Mouse (Mus musculus) lung, postnatal 0 days (tissue): Measurements from ENCODE around the gene Lcn6. TPM values are rescaled to one million over a fixed set of nuclear protein-coding genes. Genes with fewer than 3 reads are reported as not detected.
"Not testable (repeated sequence)": the region's sequence is repeated elsewhere in the genome, so short reads cannot be mapped to it uniquely, and the experiment has no call there.

ENCODE experiments used
- ATAC-seq: fragments of 200-750 bp; cut with Nextera tagmentation; 2 replicates; pipeline ENCODE4 v1.8.0; 2017; ENCODE audit warnings: moderate library complexity
- DNase-seq: peaks from one replicate; pipeline ENCODE4 v3.0.0-alpha.2; 2016; ENCODE audit warnings: low spot score
- H3K27ac ChIP-seq: fragments of 300-500 bp; sonication (generic); 2 replicates; pipeline ENCODE4 v1.5.1; 2014; ENCODE audit warnings: antibody characterized with exemption, mild to moderate bottlenecking, low read length, mixed read lengths
- H3K27me3 ChIP-seq: fragments of 300-500 bp; sonication (generic); replicated peaks from 2 replicates; pipeline ENCODE4 v1.6.1; 2014; ENCODE audit warnings: low read length, mixed read lengths; ENCODE audit not compliant: insufficient read depth
- H3K36me3 ChIP-seq: fragments of 300-500 bp; sonication (generic); 2 replicates; pipeline ENCODE4 v1.6.1; 2014; ENCODE audit warnings: low read length, mixed read lengths; ENCODE audit not compliant: insufficient read depth
- H3K4me1 ChIP-seq: fragments of 300-500 bp; sonication (generic); 2 replicates; pipeline ENCODE4 v1.6.1; 2014; ENCODE audit warnings: antibody characterized with exemption, low read depth, low read length, mixed read lengths; ENCODE audit not compliant: insufficient read depth
- H3K4me2 ChIP-seq: fragments of 300-500 bp; sonication (generic); replicated peaks from 2 replicates; pipeline ENCODE4 v1.6.1; 2014; ENCODE audit warnings: low read depth, mild to moderate bottlenecking, low read length, moderate library complexity, mixed read lengths
- H3K4me3 ChIP-seq: fragments of 300-500 bp; sonication (generic); 2 replicates; pipeline ENCODE4 v1.5.1; 2014; ENCODE audit warnings: low read depth, low read length
- H3K9ac ChIP-seq: fragments of 300-500 bp; sonication (generic); replicated peaks from 2 replicates; pipeline ENCODE4 v1.6.1; 2014; ENCODE audit warnings: low read depth, mild to moderate bottlenecking
- H3K9me3 ChIP-seq: fragments of 300-500 bp; sonication (generic); 2 replicates; pipeline ENCODE4 v1.6.1; 2016; ENCODE audit warnings: low read length, mixed read lengths
- CTCF ChIP-seq: IDR thresholded peaks from 2 replicates; pipeline ENCODE4 v1.5.1; 2016; ENCODE audit warnings: antibody characterized with exemption, mild to moderate bottlenecking
- EP300 ChIP-seq: IDR thresholded peaks from 2 replicates; pipeline ENCODE4 v1.6.1; 2016; ENCODE audit warnings: antibody characterized with exemption, mild to moderate bottlenecking, control low read depth
- WGBS: fragments of 180-500 bp; shearing (Covaris S2); extraction: QIAGEN DNeasy Blood & Tissue Kit; methylation state at CpG from one replicate; pipeline ENCODE4 v1.1.7; 2014; 5-methylcytosine and 5-hydroxymethylcytosine counted together
- polyA plus RNA-seq: library from polyadenylated mRNA; unstranded; fragments of >200 nt; fragmentation: Nextera tagmentation; extraction: Ambion mirVana; gene quantifications from 2 replicates; pipeline ENCODE4 v1.2.1, GENCODE M21; 2015

Lcn6 gene
- polyA plus RNA-seq, 1 experiment from 2014 or later, result not detected

DNA sequence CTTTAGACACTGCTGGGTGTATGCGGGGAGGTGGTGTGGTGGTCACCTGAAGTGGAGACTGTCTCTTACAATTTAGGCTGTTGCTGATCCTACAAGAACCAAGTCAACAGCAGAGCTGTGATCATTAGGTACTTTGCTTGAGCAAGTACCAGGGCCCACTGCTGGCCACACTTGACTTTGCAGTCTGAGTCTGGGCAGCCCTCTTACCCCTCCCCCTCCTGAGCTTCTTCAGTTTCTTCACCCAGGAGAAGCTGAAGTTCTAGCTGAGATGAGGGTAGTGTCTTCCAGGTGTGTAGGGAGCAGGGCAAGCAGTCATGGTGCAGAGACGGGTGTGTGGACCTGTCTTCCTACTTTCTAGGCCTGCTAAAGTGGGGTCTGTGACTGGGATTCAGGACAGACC is 31.5 kb downstream of the Lcn6 start:
- Histone ChIP-seq H3K4me3 (no peak overlapping the region), H3K36me3 (no peaks in the 10 kb centered on the region), H3K27ac (no peak overlapping the region), H3K27me3 (no peaks in the 10 kb centered on the region), H3K4me1 (no peaks in the 10 kb centered on the region), H3K9me3 (no peaks in the 10 kb centered on the region), H3K4me2 (no peak overlapping the region), H3K9ac (no peak overlapping the region)
- DNase-seq (peak; percentile 35), ATAC-seq (no peak)
- WGBS, result 70% methylated on average over 2 of the region's 2 CpGs
- TF ChIP-seq CTCF (peak; percentile 46), EP300 (no peak)

DNA sequence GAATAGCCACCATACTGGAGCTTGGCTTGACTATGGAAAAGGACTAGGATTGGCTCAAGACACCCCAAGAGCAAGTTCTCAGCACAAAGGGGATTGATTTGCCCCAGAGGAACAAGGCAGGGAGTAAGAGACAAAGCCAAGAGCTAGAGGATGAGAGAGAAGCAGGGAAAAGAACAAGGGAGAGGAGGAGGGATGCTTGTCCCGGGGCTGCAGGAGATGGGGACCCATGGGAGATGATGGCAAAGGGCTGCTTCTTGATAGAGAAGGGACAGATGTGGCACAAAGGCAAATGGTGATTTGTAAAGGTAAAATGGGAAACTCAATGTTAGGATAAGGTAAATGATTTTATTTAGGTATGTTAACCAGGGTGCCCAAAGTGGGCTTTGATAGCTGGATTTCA is 32.5 kb downstream of the Lcn6 start:
- not testable (repeated sequence) for H3K27ac ChIP-seq, H3K9me3 ChIP-seq, H3K4me2 ChIP-seq, H3K27me3 ChIP-seq, H3K9ac ChIP-seq, H3K4me1 ChIP-seq, H3K36me3 ChIP-seq, H3K4me3 ChIP-seq, DNase-seq, ATAC-seq
- WGBS, result 85% methylated on average over 1 of the region's 1 CpGs

DNA sequence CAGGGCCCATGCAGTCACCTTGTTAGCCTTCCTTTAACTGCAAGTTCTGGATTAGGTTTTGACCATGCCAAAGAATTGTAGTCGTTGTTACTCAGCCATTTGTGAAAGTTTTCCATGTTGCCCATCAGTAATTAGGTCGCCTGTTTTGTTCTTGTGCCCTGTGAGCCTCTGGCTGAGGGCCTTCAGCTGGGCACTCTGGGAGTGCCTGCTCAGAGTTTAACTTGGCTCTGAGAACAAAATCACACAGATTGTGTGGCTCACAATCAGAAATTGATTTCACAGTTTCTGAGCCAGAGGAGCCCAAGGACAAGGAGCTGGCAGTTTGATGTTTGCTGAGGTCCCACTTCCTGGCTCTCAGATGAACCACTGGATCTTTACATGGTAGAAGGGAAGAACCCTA is 33.2 kb downstream of the Lcn6 start:
- not testable (repeated sequence) for DNase-seq, H3K9ac ChIP-seq, H3K4me3 ChIP-seq, H3K9me3 ChIP-seq, ATAC-seq, H3K4me2 ChIP-seq, H3K27me3 ChIP-seq, H3K4me1 ChIP-seq, H3K27ac ChIP-seq, H3K36me3 ChIP-seq
- WGBS, result 77% methylated on average over 2 of the region's 2 CpGs

DNA sequence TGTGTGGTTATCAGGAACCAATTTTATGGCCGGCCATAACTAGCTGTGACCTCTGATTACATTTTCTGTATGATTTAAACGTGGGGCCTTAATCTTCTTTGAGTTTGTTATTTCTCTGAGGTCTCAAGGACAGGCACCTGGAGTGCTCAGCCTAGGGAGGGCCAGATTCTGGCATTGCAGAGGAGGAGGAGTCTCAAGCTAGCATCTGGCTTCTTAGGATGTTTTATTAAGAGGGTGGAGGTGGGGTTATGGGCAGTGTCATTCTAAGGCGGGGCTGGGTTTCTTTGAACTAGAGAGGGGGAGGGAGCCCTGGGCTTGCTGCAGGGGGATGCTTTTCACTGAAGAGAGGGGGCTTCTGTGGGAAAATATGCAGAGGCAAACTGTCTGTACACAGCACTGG is 35.1 kb downstream of the Lcn6 start:
- not testable (repeated sequence) for H3K9me3 ChIP-seq, H3K9ac ChIP-seq, H3K4me1 ChIP-seq, H3K4me2 ChIP-seq, H3K36me3 ChIP-seq, H3K4me3 ChIP-seq, H3K27ac ChIP-seq, ATAC-seq, H3K27me3 ChIP-seq, DNase-seq
- 20% methylated on average over 3 of the region's 3 CpGs for WGBS

DNA sequence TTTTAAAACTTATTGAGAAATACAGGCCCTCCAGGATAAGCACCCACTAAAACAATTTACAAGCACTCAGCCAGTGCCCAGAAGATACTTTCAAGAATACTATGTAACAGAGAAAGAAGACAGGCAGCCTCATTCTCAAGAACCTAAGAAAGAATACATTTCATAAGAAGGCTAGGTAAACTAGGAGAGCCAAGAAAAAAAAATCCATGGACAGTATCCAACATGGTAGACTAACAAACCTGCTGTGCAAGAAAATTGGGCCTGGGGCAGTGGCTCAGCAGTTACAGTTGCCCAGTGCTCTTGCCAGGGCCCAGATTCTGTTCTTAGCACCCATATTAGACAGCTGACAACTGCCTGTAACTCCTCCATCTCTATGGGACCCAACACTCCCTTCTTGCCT is 40.6 kb downstream of the Lcn6 start:
- DNase-seq (no peak), ATAC-seq (no peak)
- TF ChIP-seq EP300, result no peak
- no peak for TF ChIP-seq CTCF
- Histone ChIP-seq H3K4me2 (no peak overlapping the region), H3K4me3 (no peak overlapping the region), H3K9ac (no peak overlapping the region), H3K27ac (no peak overlapping the region), H3K4me1 (no peaks in the 10 kb centered on the region), H3K27me3 (no peaks in the 10 kb centered on the region), H3K9me3 (no peaks in the 10 kb centered on the region), H3K36me3 (no peaks in the 10 kb centered on the region)

Other genes with a start within 250 kb of the Lcn6 start
- gene Abca2, start 248.1 kb upstream of the Lcn6 start, polyA plus RNA-seq, result 2.7 and 4.0 TPM in 2 replicates
- 633 and 715 TPM in 2 replicates for gene Clic3, start 219.9 kb upstream of the Lcn6 start, polyA plus RNA-seq
- 67.4 and 68.9 TPM in 2 replicates for gene Paxx, start 215.7 kb upstream of the Lcn6 start, polyA plus RNA-seq
- 5.8 and 6.1 TPM in 2 replicates for gene Ptgds, start 206.7 kb upstream of the Lcn6 start, polyA plus RNA-seq
- not detected in 2 replicates for gene Lcn12, start 182.9 kb upstream of the Lcn6 start, polyA plus RNA-seq
- gene Fbxw5, start 176.0 kb upstream of the Lcn6 start, polyA plus RNA-seq, result 39.7 and 43.4 TPM in 2 replicates
- gene C8g, start 175.1 kb upstream of the Lcn6 start, polyA plus RNA-seq, result 2.6 and 3.2 TPM in 2 replicates
- 20.7 and 21.0 TPM in 2 replicates for gene Traf2, start 129.8 kb upstream of the Lcn6 start, polyA plus RNA-seq
- gene Edf1, start 118.9 kb upstream of the Lcn6 start, polyA plus RNA-seq, result 297 and 329 TPM in 2 replicates
- gene Mamdc4, start 101.9 kb upstream of the Lcn6 start, polyA plus RNA-seq, result 0.31 and 1.2 TPM in 2 replicates
- gene Phpt1, start 101.6 kb upstream of the Lcn6 start, polyA plus RNA-seq, result 97.7 and 103 TPM in 2 replicates
- 0.07 TPM in 1 of 2 replicates, not detected in the other for gene Ajm1, start 95.0 kb upstream of the Lcn6 start, polyA plus RNA-seq
- gene Rabl6, start 68.3 kb upstream of the Lcn6 start, polyA plus RNA-seq, result 34.7 and 41.2 TPM in 2 replicates
- gene Ccdc183, start 59.1 kb upstream of the Lcn6 start, polyA plus RNA-seq, result 0.38 and 0.44 TPM in 2 replicates
- gene Tmem141, start 54.8 kb upstream of the Lcn6 start, polyA plus RNA-seq, result 26.0 and 29.9 TPM in 2 replicates
- gene Fcna, start 48.8 kb upstream of the Lcn6 start, polyA plus RNA-seq, result 2.5 and 2.8 TPM in 2 replicates
- gene Lcn8, start 23.7 kb upstream of the Lcn6 start, polyA plus RNA-seq, result not detected in 2 replicates
- not detected in 2 replicates for gene Lcn5, start 18.8 kb upstream of the Lcn6 start, polyA plus RNA-seq
- gene Lcn10, start 5.9 kb downstream of the Lcn6 start, polyA plus RNA-seq, result not detected in 2 replicates
- gene Obp2a, start 23.3 kb downstream of the Lcn6 start, polyA plus RNA-seq, result not detected in 2 replicates
- gene Bmyc, start 30.0 kb downstream of the Lcn6 start, polyA plus RNA-seq, result 57.8 and 58.7 TPM in 2 replicates
- gene Obp2b, start 60.2 kb downstream of the Lcn6 start, polyA plus RNA-seq, result not detected in 2 replicates
- not detected in 2 replicates for gene Lcn3, start 88.8 kb downstream of the Lcn6 start, polyA plus RNA-seq
- not detected in 2 replicates for gene Lcn11, start 100.2 kb downstream of the Lcn6 start, polyA plus RNA-seq
- 0.51 and 0.95 TPM in 2 replicates for gene Gm13539, start 105.5 kb downstream of the Lcn6 start, polyA plus RNA-seq
- not detected in 2 replicates for gene Glt6d1, start 139.1 kb downstream of the Lcn6 start, polyA plus RNA-seq
- gene Lcn9, start 146.4 kb downstream of the Lcn6 start, polyA plus RNA-seq, result not detected in 2 replicates
- not detected in 2 replicates for gene Sohlh1, start 170.5 kb downstream of the Lcn6 start, polyA plus RNA-seq
- gene Kcnt1, start 186.9 kb downstream of the Lcn6 start, polyA plus RNA-seq, result 0.17 and 0.21 TPM in 2 replicates